Mouse (Mus musculus) left cerebral cortex, adult 18-20 months (tissue): ENCODE results near the gene Tmem268. TPM values are rescaled to one million over a fixed set of nuclear protein-coding genes. Genes with fewer than 3 reads are reported as not detected.

Experiments
- DNase-seq, 2 experiments: peaks; one replicate each; pipeline ENCODE4 v3.0.0; 2021 to 2022; ENCODE audit warnings: low spot score in 2 of 2, mixed read lengths in 1 of 2
- total RNA-seq, 2 experiments: library from RNA; stranded (reverse); gene quantifications; 2 replicates each; pipeline ENCODE4 v1.2.3; 2021

Gene Tmem268
- total RNA-seq, 2 experiments from 2014 or later, result 9.5 to 10.4 TPM

- DNase-seq, result no peak
These were observed 36.0 kb downstream of the Tmem268 start for GRCm38 (mm10) chr4:63594459-63595110.

GRCm38 (mm10) chr4:63595259-63595658 is 36.7 kb downstream of the Tmem268 start:
- DNase-seq, result no peak

GRCm38 (mm10) chr4:63596010-63596409 is 37.4 kb downstream of the Tmem268 start:
- no peak for DNase-seq

- DNase-seq, result no peak
These were observed 42.2 kb downstream of the Tmem268 start for GRCm38 (mm10) chr4:63600786-63601185.

GRCm38 (mm10) chr4:63601263-63601662 is 42.7 kb downstream of the Tmem268 start:
- DNase-seq, result no peak

GRCm38 (mm10) chr4:63604945-63605344 is 46.4 kb downstream of the Tmem268 start, which contains the start of gene Gm11213:
Gene Gm11213 (minus strand): TSS chr4:63605261.
- DNase-seq, result no peak

- DNase-seq, result no peak
These were observed 47.0 kb downstream of the Tmem268 start for GRCm38 (mm10) chr4:63605545-63605944.

GRCm38 (mm10) chr4:63605968-63606367 is 47.4 kb downstream of the Tmem268 start:
- no peak for DNase-seq

GRCm38 (mm10) chr4:63608391-63608790 is 49.8 kb downstream of the Tmem268 start:
- no peak for DNase-seq

GRCm38 (mm10) chr4:63621861-63622260 is 63.3 kb downstream of the Tmem268 start:
- no peak for DNase-seq

GRCm38 (mm10) chr4:63622378-63622835 is 63.8 kb downstream of the Tmem268 start, which contains the start of gene Tex48:
Gene Tex48 (minus strand): TSS chr4:63622428.
- DNase-seq, result peak in 1 of 2 experiments; percentile 7

GRCm38 (mm10) chr4:63625563-63626080 is 67.0 kb downstream of the Tmem268 start:
- no peak for DNase-seq

- DNase-seq, result no peak
These were observed 68.5 kb downstream of the Tmem268 start for GRCm38 (mm10) chr4:63627111-63627510.

- DNase-seq, result no peak
These were observed 74.6 kb downstream of the Tmem268 start for GRCm38 (mm10) chr4:63633181-63633580.

Other genes starting within 250 kb of the Tmem268 start
- not detected for gene Orm1, start 214.2 kb upstream of the Tmem268 start, total RNA-seq
- not detected for gene Orm3, start 202.6 kb upstream of the Tmem268 start, total RNA-seq
- not detected for gene Orm2, start 196.3 kb upstream of the Tmem268 start, total RNA-seq
- 1 to 10 TPM; 3.3 TPM for gene Akna, start 155.4 kb upstream of the Tmem268 start, total RNA-seq
- gene Whrn, start 62.8 kb upstream of the Tmem268 start, total RNA-seq, result 10 to 100 TPM; 38.5 to 42.1 TPM
- 100 to 1,000 TPM; 143 to 157 TPM for gene Atp6v1g1, start 14.0 kb upstream of the Tmem268 start, total RNA-seq
- not detected for gene Gm11213, start 46.5 kb downstream of the Tmem268 start, total RNA-seq
- not detected for gene Tex48, start 63.6 kb downstream of the Tmem268 start, total RNA-seq
- not detected for gene Gm11214, start 104.6 kb downstream of the Tmem268 start, total RNA-seq
- under 1 TPM in 1 of 2 experiments, not detected in 1; 0.14 TPM for gene Tnfsf15, start 186.3 kb downstream of the Tmem268 start, total RNA-seq